Comparison of ENCODE assay signal across 14 mouse cellular contexts in genomic region chr9:48819695-48820094, GRCm38 (mm10).
"Had no signal": no experiment of that assay in that cellular context is flagged by ENCODE, and none has a peak within 500 bp of the region (broad histone marks: within the 10 kb centered on the region; RNA-seq: fewer than 3 reads in every experiment).

No protein-coding gene starts in this region.

- H3K4me3 ChIP-seq: layer of hippocampus, adult 2 months; liver, embryonic 15.5 days; midbrain, embryonic 12.5 days; neural tube, embryonic 12.5 days had no signal

- H3K27me3 ChIP-seq: midbrain, embryonic 12.5 days; neural tube, embryonic 12.5 days had no signal

- H3K9ac ChIP-seq: liver, embryonic 15.5 days; lung, embryonic 14.5 days; midbrain, embryonic 12.5 days; neural tube, embryonic 12.5 days had no signal

- H3K4me2 ChIP-seq: liver, embryonic 15.5 days; lung, embryonic 14.5 days; midbrain, embryonic 12.5 days; neural tube, embryonic 12.5 days had no signal

- DNase-seq: kidney, adult 11 months; kidney, adult 9 months; kidney, postnatal 4 days; lung, embryonic 14.5 days; lung, postnatal 10 days; retina, postnatal 1 day; thymus, adult 18-20 months; thymus, postnatal 25 days had no signal

- H3K9me3 ChIP-seq: liver, embryonic 15.5 days; midbrain, embryonic 12.5 days; neural tube, embryonic 12.5 days had no signal

- H3K27ac ChIP-seq: kidney, postnatal 0 days; liver, embryonic 15.5 days; macrophage; midbrain, embryonic 12.5 days; neural tube, embryonic 12.5 days had no signal

- H3K36me3 ChIP-seq: liver, embryonic 15.5 days; midbrain, embryonic 12.5 days; neural tube, embryonic 12.5 days had no signal
